Mouse (Mus musculus) mature B cell (primary cell): ENCODE data around the gene Gm15737.

ENCODE experiments used
- in situ Hi-C: fragments of 300-500 bp; cut with MboI; formaldehyde crosslinking; loops from 2 replicates; pipeline ENCODE4 v1.14.3; 2019

Gm15737 gene

GRCm38 (mm10) chr6:92869089-92869581 lies at the start of gene Gm15737:
Gene Gm15737 (plus strand): TSS chr6:92869357.
- in situ Hi-C loops: no loop called here

DNA sequence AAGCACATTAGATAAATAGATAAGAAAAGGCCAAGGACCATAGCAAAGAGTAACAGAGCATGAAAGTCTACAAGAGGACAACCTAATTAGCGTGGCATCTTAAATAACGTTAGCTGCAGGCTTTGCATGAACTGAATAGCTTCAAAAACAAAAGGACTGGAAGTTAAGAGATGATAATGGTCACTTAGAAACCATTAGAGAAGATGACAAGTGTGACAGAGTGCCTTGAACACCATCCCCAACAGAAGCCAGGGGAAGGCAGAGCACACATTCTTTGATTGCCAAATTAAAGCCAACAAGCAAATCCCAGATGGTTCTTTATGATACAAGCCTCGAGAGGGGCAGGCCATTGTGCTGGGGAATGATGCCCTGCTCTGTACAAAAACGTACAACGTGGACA lies 47.6 kb upstream of the Gm15737 start:
- in situ Hi-C loops: no loop called here

GRCm38 (mm10) chr6:92822006-92822405 lies 47.2 kb upstream of the Gm15737 start:
- in situ Hi-C loops: no loop called here

- in situ Hi-C loops: no loop called here
Measured at GRCm38 (mm10) chr6:92823991-92824390, 45.2 kb upstream of the Gm15737 start.

DNA sequence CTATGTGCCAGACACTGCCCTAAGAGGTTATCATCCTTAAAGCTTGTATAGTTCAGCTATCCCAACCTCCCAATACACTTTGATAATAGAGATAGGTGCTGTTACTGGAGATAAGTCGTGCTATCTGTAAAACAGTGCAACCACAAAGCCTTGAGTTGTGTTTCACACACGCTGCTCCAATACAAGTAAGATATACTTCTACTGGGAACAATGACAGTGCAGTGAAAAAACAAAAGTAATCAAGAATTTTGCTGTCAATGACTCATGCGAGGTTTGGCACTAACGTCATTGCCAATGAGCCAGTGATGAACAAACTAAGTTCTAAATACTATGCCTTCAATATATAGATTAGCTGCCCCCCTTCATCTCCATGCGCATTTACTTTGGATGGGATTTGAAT lies 42.6 kb upstream of the Gm15737 start:
- in situ Hi-C loops: no loop called here

GRCm38 (mm10) chr6:92827360-92827759 lies 41.8 kb upstream of the Gm15737 start:
- in situ Hi-C loops: no loop called here

DNA sequence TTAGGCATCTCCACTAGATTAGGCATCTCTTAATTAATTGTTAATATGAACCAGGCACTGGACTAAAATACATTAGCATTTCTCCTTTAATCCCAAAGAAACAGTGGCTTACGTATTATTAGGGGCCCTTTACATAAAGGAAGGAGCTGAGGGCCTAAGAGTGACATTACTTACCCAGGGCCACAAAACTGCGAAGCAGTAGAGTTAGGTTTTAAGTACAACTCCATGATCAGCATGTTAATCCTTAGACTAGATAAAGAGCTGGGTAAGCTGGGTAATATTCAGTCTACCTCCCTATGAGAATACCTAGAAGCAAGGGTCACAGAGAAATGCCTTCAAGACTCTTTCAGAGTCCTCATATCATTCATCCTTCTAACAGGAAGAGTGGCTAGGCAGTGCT lies 40.0 kb upstream of the Gm15737 start:
- in situ Hi-C loops: no loop called here

GRCm38 (mm10) chr6:92831106-92831505 lies 38.1 kb upstream of the Gm15737 start:
- in situ Hi-C loops: no loop called here

- in situ Hi-C loops: no loop called here
Measured at GRCm38 (mm10) chr6:92842000-92842399, 27.2 kb upstream of the Gm15737 start.

DNA sequence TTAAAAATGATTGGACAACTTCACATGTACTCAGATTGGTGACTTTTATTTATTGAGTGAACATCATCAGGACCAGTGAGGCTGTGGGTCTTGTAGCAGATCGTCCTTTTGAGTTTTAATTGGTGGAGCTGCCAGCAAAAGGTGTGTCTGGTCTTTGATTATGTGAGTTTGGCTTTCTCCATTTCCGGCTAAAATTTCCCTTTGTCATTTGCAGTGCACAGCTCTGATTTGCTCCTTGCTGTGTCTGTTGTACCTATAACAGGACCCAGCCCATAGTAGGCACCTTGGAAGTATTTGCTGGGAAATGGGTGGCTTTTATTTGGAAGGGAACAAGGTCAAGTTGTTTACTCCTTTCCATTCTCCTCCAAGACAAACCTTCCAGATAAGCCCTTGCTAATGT lies 25.7 kb upstream of the Gm15737 start:
- in situ Hi-C loops: no loop called here

GRCm38 (mm10) chr6:92845898-92846297 lies 23.3 kb upstream of the Gm15737 start:
- in situ Hi-C loops: no loop called here

GRCm38 (mm10) chr6:92846614-92847013 lies 22.5 kb upstream of the Gm15737 start:
- in situ Hi-C loops: no loop called here

- in situ Hi-C loops: no loop called here
Measured at GRCm38 (mm10) chr6:92849208-92849607, 19.9 kb upstream of the Gm15737 start.

DNA sequence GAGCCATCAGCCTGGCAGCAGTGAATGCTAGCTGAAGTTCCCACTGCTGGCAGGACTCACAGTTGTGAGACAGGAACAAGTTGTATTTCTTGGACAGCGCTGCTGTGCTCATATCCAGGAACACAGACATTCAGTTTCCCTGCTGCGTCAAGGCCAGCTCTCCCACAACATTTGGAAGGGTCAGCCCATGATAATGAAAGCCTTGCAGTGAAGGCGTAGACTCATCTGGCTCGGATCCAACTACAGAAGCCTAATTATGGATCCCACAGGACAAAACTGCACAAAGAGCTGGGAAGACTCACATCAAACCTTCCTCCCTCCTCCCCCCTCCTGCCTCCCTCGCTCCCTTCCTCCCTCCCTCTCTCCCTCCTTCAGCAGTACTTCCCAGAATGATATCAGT lies 18.9 kb upstream of the Gm15737 start:
- in situ Hi-C loops: no loop called here

- in situ Hi-C loops: no loop called here
Measured at GRCm38 (mm10) chr6:92854873-92855272, 14.3 kb upstream of the Gm15737 start.

DNA sequence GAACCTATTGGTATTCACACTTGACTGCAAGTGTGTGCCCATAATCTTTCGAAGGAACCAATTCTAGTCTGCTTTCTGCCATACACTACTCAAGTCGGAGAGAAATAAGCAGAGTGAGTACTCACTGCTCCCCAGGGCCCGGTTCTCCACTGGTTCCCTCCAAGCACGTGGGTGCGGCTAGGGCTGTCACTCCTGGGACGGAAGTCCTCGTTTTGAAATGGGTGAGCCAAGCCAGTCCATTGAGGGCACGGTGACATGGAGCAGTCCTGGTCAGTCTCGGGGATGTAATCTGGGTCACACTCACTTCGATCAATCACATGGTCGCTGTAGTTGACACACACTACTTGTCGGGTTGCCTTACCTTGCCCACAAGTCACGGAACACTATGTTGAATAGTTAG lies 11.4 kb upstream of the Gm15737 start:
- in situ Hi-C loops: no loop called here

DNA sequence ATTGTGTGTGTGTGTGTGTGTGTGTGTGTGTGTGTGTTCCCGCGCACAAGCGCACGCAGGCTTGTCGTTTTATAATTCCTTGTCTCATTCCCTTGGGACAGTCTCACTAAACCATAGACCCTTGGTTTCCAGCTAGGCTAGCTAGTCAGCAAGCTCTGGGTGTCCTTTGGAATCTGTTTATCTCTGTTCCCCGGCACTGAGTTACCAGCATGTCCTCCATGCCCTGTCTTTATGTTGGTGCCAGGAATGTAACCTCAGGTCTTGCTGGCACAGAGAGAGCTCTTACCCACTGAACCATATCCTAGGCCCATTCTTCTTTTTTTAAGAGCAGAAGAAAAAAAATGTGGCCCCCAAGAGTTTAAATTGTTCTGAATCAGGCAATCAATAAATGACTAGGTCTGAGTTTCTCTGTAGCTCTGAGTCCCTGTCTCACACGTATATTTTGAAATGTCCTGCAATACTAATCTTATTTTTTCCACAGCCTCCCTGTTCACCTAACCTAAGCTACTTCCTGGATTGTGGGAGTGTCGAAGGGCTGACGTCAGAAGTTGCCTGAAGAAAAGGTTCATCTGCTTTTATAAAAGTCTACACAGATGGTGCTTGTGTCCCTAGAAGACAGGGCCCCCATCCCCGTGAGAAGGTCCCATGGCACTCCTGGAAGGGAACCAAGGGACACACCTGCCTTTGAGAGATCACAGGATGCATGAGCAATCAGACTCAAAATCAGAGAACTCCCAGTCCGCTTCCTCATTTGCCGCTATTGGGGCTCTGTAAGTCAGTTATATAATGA lies 10.2 kb upstream of the Gm15737 start:
- in situ Hi-C loops: no loop called here

- in situ Hi-C loops: no loop called here
Measured at GRCm38 (mm10) chr6:92860285-92860912, 8.8 kb upstream of the Gm15737 start.

DNA sequence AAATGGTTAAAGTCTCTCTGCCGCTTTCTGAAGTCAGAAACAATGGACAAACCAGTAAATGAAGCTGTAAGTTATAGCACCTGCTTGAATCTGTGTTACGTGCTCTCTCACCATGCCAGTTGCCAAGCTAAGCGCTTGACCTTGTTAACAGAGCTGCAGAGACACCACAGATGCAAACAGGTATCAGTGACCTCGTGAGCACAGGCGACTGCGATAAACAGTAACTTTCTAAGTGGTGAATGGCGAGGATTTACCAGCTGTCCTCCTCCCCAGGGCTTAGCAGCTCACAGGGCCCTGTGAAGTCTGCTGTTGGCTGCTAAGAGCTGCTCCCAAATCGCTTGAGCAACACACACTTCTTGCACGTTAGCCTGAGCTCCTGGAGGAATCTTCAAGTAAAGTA lies 6.6 kb upstream of the Gm15737 start:
- in situ Hi-C loops: no loop called here

- in situ Hi-C loops: no loop called here
Measured at GRCm38 (mm10) chr6:92869582-92870219, 544 bp downstream of the Gm15737 start.

- in situ Hi-C loops: no loop called here
Measured at GRCm38 (mm10) chr6:92871813-92872212, 2.7 kb downstream of the Gm15737 start.

DNA sequence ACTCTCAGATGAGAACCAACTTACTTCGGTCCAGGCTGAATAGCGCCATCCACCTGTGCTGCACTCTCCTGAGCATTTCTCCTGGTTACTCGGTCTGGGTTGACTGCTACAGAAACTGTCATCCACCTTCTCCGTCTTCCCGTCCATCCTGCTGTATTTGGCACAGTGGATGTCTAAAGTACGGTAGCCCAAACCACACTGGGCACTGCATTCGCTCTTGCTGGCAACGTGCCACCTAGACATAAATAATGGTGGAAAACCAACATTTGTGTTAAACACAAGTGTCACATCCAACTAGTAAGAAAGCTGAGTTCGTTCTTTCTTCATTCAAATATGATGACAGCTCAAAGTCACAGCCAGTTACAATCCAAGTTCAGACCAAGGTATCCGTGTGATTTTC lies 3.6 kb downstream of the Gm15737 start:
- in situ Hi-C loops: no loop called here

DNA sequence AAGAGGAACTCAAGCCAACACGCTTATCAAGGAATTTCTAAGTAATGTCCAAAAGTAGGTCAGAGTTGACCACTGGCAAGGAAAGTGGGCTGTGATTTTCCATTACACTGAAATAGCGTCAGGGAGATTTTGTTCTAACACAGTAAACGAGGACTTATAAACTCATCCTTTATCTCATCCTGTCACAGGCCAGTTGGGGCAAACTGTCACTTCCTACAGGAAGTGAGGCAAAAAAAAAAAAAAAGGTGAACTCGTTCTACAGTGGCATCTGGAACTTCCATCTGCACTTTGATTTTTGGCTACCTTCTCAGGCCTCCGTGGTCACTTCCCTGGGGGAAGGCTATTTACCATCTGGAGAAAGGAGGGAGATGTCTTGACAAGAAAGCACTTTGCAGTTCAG lies 5.7 kb downstream of the Gm15737 start:
- in situ Hi-C loops: no loop called here
